Mouse (Mus musculus) liver, postnatal 0 days (tissue): ENCODE results near the gene Tspan18.

Experiments used
- CTCF ChIP-seq: sonication (generic); IDR thresholded peaks from 2 replicates; pipeline ENCODE4 v1.5.1; 2016; ENCODE audit warnings: antibody characterized with exemption, low read depth
- EP300 ChIP-seq: IDR thresholded peaks from 2 replicates; pipeline ENCODE4 v1.6.1; 2016; ENCODE audit warnings: antibody characterized with exemption, low read depth, mild to moderate bottlenecking

- TF ChIP-seq CTCF, result no peak
- no peak for TF ChIP-seq EP300
Observed at GRCm38 (mm10) chr2:93284625-93285024, 49.7 kb downstream of the Tspan18 start.
